Mouse (Mus musculus) heart, embryonic 10.5 days (tissue): ENCODE measurements around the gene Dnajb13. TPM values are rescaled to one million over a fixed set of nuclear protein-coding genes. Genes with fewer than 3 reads are reported as not detected.
A peak's percentile ranks its signal among the peaks of the same experiment; 100 is the strongest.

Experiments
- DNase-seq: peaks from one replicate; pipeline ENCODE4 v3.0.0-alpha.2; 2017; ENCODE audit warnings: low spot score
- H3K27ac ChIP-seq: fragments of 300-500 bp; sonication (generic); 2 replicates; pipeline ENCODE4 v1.5.1; 2016; ENCODE audit warnings: mild to moderate bottlenecking
- H3K27me3 ChIP-seq: fragments of 300-500 bp; sonication (generic); 2 replicates; pipeline ENCODE4 v1.6.1; 2016; ENCODE audit warnings: mild to moderate bottlenecking; ENCODE audit not compliant: poor library complexity, insufficient read depth, severe bottlenecking
- H3K36me3 ChIP-seq: fragments of 300-500 bp; sonication (generic); 2 replicates; pipeline ENCODE4 v1.6.1; 2016; ENCODE audit warnings: mild to moderate bottlenecking, moderate library complexity
- H3K4me1 ChIP-seq: fragments of 300-500 bp; sonication (generic); 2 replicates; pipeline ENCODE4 v1.6.1; 2016; ENCODE audit warnings: mild to moderate bottlenecking
- H3K4me3 ChIP-seq: fragments of 300-500 bp; sonication (generic); 2 replicates; pipeline ENCODE4 v1.5.1; 2016; ENCODE audit warnings: mild to moderate bottlenecking, moderate library complexity
- H3K9me3 ChIP-seq: fragments of 300-500 bp; sonication (generic); 2 replicates; pipeline ENCODE4 v1.6.1; 2016; ENCODE audit warnings: mild to moderate bottlenecking, moderate library complexity
- WGBS: fragments of 180-500 bp; shearing (Covaris S2); methylation state at CpG from one replicate; pipeline ENCODE4 v1.1.7; 2016; 5-methylcytosine and 5-hydroxymethylcytosine counted together
- polyA plus RNA-seq: library from polyadenylated mRNA; unstranded; fragments of >200 nt; fragmentation: Nextera tagmentation; extraction: Ambion mirVana; gene quantifications from 2 replicates; pipeline ENCODE4 v1.2.1, GENCODE M21; 2016

Gene Dnajb13
- polyA plus RNA-seq, 1 experiment from 2014 or later: 0.35 TPM

GRCm38 (mm10) chr7:100503076-100503475 is 11.7 kb downstream of the Dnajb13 start:
- no peak overlapping the region for H3K27ac ChIP-seq
- H3K27me3 ChIP-seq: peaks cover 5% of the 10 kb centered on the region; the same call in 1 of the 2 replicates
- DNase-seq: no peak
- peaks cover 16% of the 10 kb centered on the region for H3K4me1 ChIP-seq
- H3K4me3 ChIP-seq: no peak overlapping the region
- WGBS: 79% methylated on average over 5 of the region's 5 CpGs
- peaks cover 22% of the 10 kb centered on the region for H3K36me3 ChIP-seq
- H3K9me3 ChIP-seq: no peaks in the 10 kb centered on the region

GRCm38 (mm10) chr7:100502374-100502922 is 12.3 kb downstream of the Dnajb13 start:
- H3K4me1 ChIP-seq: peaks cover 18% of the 10 kb centered on the region
- H3K27ac ChIP-seq: no peak overlapping the region
- no peak overlapping the region for H3K4me3 ChIP-seq
- H3K36me3 ChIP-seq: peaks cover 28% of the 10 kb centered on the region
- 79% methylated on average over 7 of the region's 7 CpGs for WGBS
- DNase-seq: no peak
- H3K27me3 ChIP-seq: no peaks in the 10 kb centered on the region
- no peaks in the 10 kb centered on the region for H3K9me3 ChIP-seq

GRCm38 (mm10) chr7:100501844-100502373 is 12.9 kb downstream of the Dnajb13 start:
- DNase-seq: peak; percentile 70
- Histone ChIP-seq H3K27me3 (no peaks in the 10 kb centered on the region), H3K27ac (no peak overlapping the region), H3K9me3 (no peaks in the 10 kb centered on the region), H3K36me3 (peaks cover 33% of the 10 kb centered on the region), H3K4me1 (peaks cover 20% of the 10 kb centered on the region), H3K4me3 (no peak overlapping the region)
- WGBS: 68% methylated on average over 2 of the region's 2 CpGs

GRCm38 (mm10) chr7:100501027-100501843 is 13.5 kb downstream of the Dnajb13 start:
- peak; percentile 77 for DNase-seq
- Histone ChIP-seq H3K4me3 (no peak overlapping the region), H3K9me3 (no peaks in the 10 kb centered on the region), H3K27me3 (no peaks in the 10 kb centered on the region), H3K27ac (0 out of 2 replicates have a peak overlapping the region, but pooled peaks have one; percentile 52), H3K4me1 (peaks cover 27% of the 10 kb centered on the region), H3K36me3 (peaks cover 38% of the 10 kb centered on the region)
- 72% methylated on average over 6 of the region's 6 CpGs for WGBS

- peaks cover 35% of the 10 kb centered on the region for H3K4me1 ChIP-seq
- WGBS: 74% methylated on average over 16 of the region's 16 CpGs
- H3K4me3 ChIP-seq: no peak overlapping the region
- H3K27ac ChIP-seq: 0 out of 2 replicates have a peak overlapping the region, but pooled peaks have one; percentile 52
- peaks cover 38% of the 10 kb centered on the region for H3K36me3 ChIP-seq
- no peaks in the 10 kb centered on the region for H3K9me3 ChIP-seq
- DNase-seq: peak; percentile 72
- no peaks in the 10 kb centered on the region for H3K27me3 ChIP-seq
Observed at GRCm38 (mm10) chr7:100500276-100500977, 14.3 kb downstream of the Dnajb13 start.

GRCm38 (mm10) chr7:100499465-100499864 is 15.3 kb downstream of the Dnajb13 start:
- Histone ChIP-seq H3K4me3 (no peak overlapping the region), H3K36me3 (peaks cover 38% of the 10 kb centered on the region), H3K27ac (no peak overlapping the region), H3K9me3 (no peaks in the 10 kb centered on the region), H3K4me1 (peaks cover 41% of the 10 kb centered on the region), H3K27me3 (no peaks in the 10 kb centered on the region)
- peak; percentile 63 for DNase-seq

- H3K36me3 ChIP-seq: peaks cover 38% of the 10 kb centered on the region
- DNase-seq: no peak
- H3K9me3 ChIP-seq: no peaks in the 10 kb centered on the region
- 89% methylated on average over 13 of the region's 13 CpGs for WGBS
- H3K4me3 ChIP-seq: no peak overlapping the region
- H3K27ac ChIP-seq: no peak overlapping the region
- H3K4me1 ChIP-seq: peaks cover 55% of the 10 kb centered on the region
- H3K27me3 ChIP-seq: no peaks in the 10 kb centered on the region
Observed at GRCm38 (mm10) chr7:100497982-100498381, 16.8 kb downstream of the Dnajb13 start.

GRCm38 (mm10) chr7:100497402-100497801 is 17.4 kb downstream of the Dnajb13 start:
- Histone ChIP-seq H3K4me1 (peaks cover 60% of the 10 kb centered on the region), H3K27me3 (no peaks in the 10 kb centered on the region), H3K36me3 (peaks cover 38% of the 10 kb centered on the region), H3K4me3 (no peak overlapping the region), H3K9me3 (no peaks in the 10 kb centered on the region), H3K27ac (no peak overlapping the region)
- DNase-seq: no peak
- WGBS: 82% methylated on average over 4 of the region's 4 CpGs

- Histone ChIP-seq H3K4me3 (no peak overlapping the region), H3K9me3 (no peaks in the 10 kb centered on the region), H3K27me3 (no peaks in the 10 kb centered on the region), H3K27ac (peak overlapping the region; percentile 83), H3K4me1 (peaks cover 62% of the 10 kb centered on the region), H3K36me3 (peaks cover 38% of the 10 kb centered on the region)
- DNase-seq: no peak
- 91% methylated on average over 9 of the region's 9 CpGs for WGBS
Observed at GRCm38 (mm10) chr7:100496791-100497190, 18.0 kb downstream of the Dnajb13 start.

- no peaks in the 10 kb centered on the region for H3K9me3 ChIP-seq
- H3K4me1 ChIP-seq: peaks cover 62% of the 10 kb centered on the region
- no peak for DNase-seq
- H3K36me3 ChIP-seq: peaks cover 38% of the 10 kb centered on the region
- 65% methylated on average over 6 of the region's 6 CpGs for WGBS
- peak overlapping the region; percentile 62; the same call in 1 of the 2 replicates for H3K4me3 ChIP-seq
- peak overlapping the region; percentile 83 for H3K27ac ChIP-seq
- H3K27me3 ChIP-seq: no peaks in the 10 kb centered on the region
Observed at GRCm38 (mm10) chr7:100496371-100496770, 18.4 kb downstream of the Dnajb13 start.

GRCm38 (mm10) chr7:100495581-100496251 is 19.0 kb downstream of the Dnajb13 start:
- Histone ChIP-seq H3K9me3 (no peaks in the 10 kb centered on the region), H3K4me3 (peak overlapping the region; percentile 62), H3K27me3 (no peaks in the 10 kb centered on the region), H3K36me3 (peaks cover 38% of the 10 kb centered on the region), H3K4me1 (peaks cover 62% of the 10 kb centered on the region), H3K27ac (peak overlapping the region; percentile 83)
- 25% methylated on average over 11 of the region's 11 CpGs for WGBS
- DNase-seq: peak; percentile 93

GRCm38 (mm10) chr7:100495042-100495441 is 19.7 kb downstream of the Dnajb13 start:
- Histone ChIP-seq H3K4me3 (peak overlapping the region; percentile 62), H3K27me3 (no peaks in the 10 kb centered on the region), H3K36me3 (peaks cover 37% of the 10 kb centered on the region), H3K27ac (peak overlapping the region; percentile 83), H3K4me1 (peaks cover 57% of the 10 kb centered on the region), H3K9me3 (no peaks in the 10 kb centered on the region)
- WGBS: 48% methylated on average over 8 of the region's 8 CpGs
- no peak for DNase-seq
